7 mouse cellular contexts compared by ENCODE assay signal in the genomic region with DNA sequence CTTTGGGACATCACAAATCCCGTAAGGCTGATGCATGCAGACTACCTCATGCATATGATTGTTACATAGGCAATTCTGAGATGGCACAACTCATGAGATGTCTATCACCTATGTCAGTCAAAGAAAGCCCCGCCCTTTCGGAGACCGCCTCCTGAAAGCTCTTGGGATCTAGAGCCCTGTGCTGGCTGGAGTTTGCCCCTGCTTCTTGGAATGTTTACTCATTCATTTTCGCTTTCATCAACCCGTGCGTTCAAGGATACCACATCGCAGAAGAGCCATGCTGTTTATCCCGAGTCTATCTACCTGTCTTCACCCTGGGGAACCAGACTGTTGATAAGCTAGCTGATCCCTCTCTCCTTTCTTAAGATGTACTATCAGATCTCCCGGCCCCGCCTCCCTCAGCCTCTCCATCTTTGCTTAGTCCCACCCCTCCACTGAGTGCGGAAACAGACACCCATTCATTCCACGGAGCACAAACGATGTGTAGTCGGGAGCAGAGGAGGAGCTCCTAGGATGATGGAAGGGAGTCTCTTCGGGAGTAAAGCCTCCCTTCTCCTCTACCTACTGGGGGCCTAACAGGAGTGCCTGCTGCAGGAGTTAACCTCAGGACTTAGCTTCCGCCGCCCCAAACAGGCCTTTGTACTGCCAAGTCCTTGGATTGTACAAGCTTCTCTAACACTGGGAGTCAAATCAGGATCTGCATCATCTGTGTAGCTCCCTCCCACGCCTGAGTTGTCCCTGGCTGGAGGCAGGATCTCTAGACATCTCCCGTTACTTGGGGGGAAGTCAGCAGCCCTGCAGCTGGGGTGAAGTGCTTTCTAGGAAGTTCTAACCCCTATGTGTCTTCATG.
DNase-seq lines count a peak whose midpoint lies in the region; ATAC-seq and TF ChIP-seq lines count a peak whose summit lies in the region.

No protein-coding gene starts in this region.

- WGBS in embryonic facial prominence, embryonic 11.5 days = 7% methylated on average over 20 of the region's 20 CpGs
- WGBS in intestine, embryonic 14.5 days = 6% methylated on average over 20 of the region's 20 CpGs
- WGBS in limb, embryonic 15.5 days = 13% methylated on average over 20 of the region's 20 CpGs

- peak overlapping the region; percentile 72 for H3K4me3 ChIP-seq in testis, adult 2 months (ENCODE audit: control insufficient read depth, low read depth, low read length)
- H3K4me3 ChIP-seq in embryonic facial prominence, embryonic 11.5 days (ENCODE audit: low read depth, low read length) = peak overlapping the region; percentile 21
- peak overlapping the region; percentile 36 for H3K4me3 ChIP-seq in intestine, embryonic 14.5 days (ENCODE audit: low read depth, low read length)
- H3K4me3 ChIP-seq in limb, embryonic 15.5 days = peak overlapping the region; percentile 23

- peak; percentile 45; the same call in 1 of the 2 replicates for ATAC-seq in embryonic facial prominence, embryonic 11.5 days (replicated peaks; ENCODE audit: insufficient number of reproducible peaks, low FRiP score, low TSS enrichment, low read depth)
- ATAC-seq in intestine, embryonic 14.5 days (replicated peaks; ENCODE audit: low FRiP score, low TSS enrichment, low read depth) = 0 out of 2 replicates have a peak, but pooled peaks have one; percentile 36
- 0 out of 2 replicates have a peak, but pooled peaks have one; percentile 19 for ATAC-seq in limb, embryonic 15.5 days (ENCODE audit: insufficient number of reproducible peaks, low FRiP score, low TSS enrichment, low read depth)

- peak overlapping the region; percentile 15; the same call in 1 of the 2 replicates for H3K9ac ChIP-seq in embryonic facial prominence, embryonic 11.5 days (replicated peaks; ENCODE audit: low read length)
- no peak overlapping the region for H3K9ac ChIP-seq in intestine, embryonic 14.5 days (ENCODE audit: low read length)
- H3K9ac ChIP-seq in limb, embryonic 15.5 days = 0 out of 2 replicates have a peak overlapping the region, but pooled peaks have one; percentile 1

- peaks cover 3% of the 10 kb centered on the region; the same call in 1 of the 2 replicates for H3K27me3 ChIP-seq in testis, adult 2 months (ENCODE audit: control insufficient read depth, insufficient read depth, low read length)
- H3K27me3 ChIP-seq in embryonic facial prominence, embryonic 11.5 days (ENCODE audit: control insufficient read depth, insufficient read depth, low read length) = no peaks in the 10 kb centered on the region
- 0 out of 2 replicates have a peak, but pooled peaks cover 3% of the 10 kb centered on the region for H3K27me3 ChIP-seq in intestine, embryonic 14.5 days (replicated peaks; ENCODE audit: control insufficient read depth, insufficient read depth, low read length)
- H3K27me3 ChIP-seq in limb, embryonic 15.5 days = peaks cover 36% of the 10 kb centered on the region

- H3K27ac ChIP-seq in testis, adult 2 months (ENCODE audit: control insufficient read depth, insufficient read depth, low read depth, low read length) = no peak overlapping the region
- no peak overlapping the region for H3K27ac ChIP-seq in embryonic facial prominence, embryonic 11.5 days (replicated peaks; ENCODE audit: low read depth, low read length)
- no peak overlapping the region for H3K27ac ChIP-seq in intestine, embryonic 14.5 days (ENCODE audit: low read depth)
- no peak overlapping the region for H3K27ac ChIP-seq in limb, embryonic 15.5 days

- peak overlapping the region; percentile 50 for H3K4me2 ChIP-seq in embryonic facial prominence, embryonic 11.5 days (ENCODE audit: low read depth, low read length)
- peak overlapping the region; percentile 57 for H3K4me2 ChIP-seq in intestine, embryonic 14.5 days (ENCODE audit: low read length)
- H3K4me2 ChIP-seq in limb, embryonic 15.5 days = peak overlapping the region; percentile 45

- no peak for TF ChIP-seq CTCF in testis, adult 2 months (IDR thresholded peaks at IDR 0.05; ENCODE audit: control insufficient read depth, insufficient read depth, insufficient replicate concordance, low read depth, low read length)

- TF ChIP-seq POLR2A in testis, adult 2 months (IDR thresholded peaks at IDR 0.05; ENCODE audit: control insufficient read depth, low read depth, low read length) = no peak

- H3K36me3 ChIP-seq in testis, adult 2 months (ENCODE audit: control insufficient read depth, insufficient read depth, low read length) = no peaks in the 10 kb centered on the region
- H3K36me3 ChIP-seq in embryonic facial prominence, embryonic 11.5 days (replicated peaks; ENCODE audit: control insufficient read depth, insufficient read depth, low read depth, low read length) = no peaks in the 10 kb centered on the region
- H3K36me3 ChIP-seq in intestine, embryonic 14.5 days (ENCODE audit: control insufficient read depth, insufficient read depth, low read length) = no peaks in the 10 kb centered on the region
- no peaks in the 10 kb centered on the region for H3K36me3 ChIP-seq in limb, embryonic 15.5 days

- DNase-seq in testis, postnatal 10 days (ENCODE audit: low spot score) = no peak
- peak; percentile 53 for DNase-seq in embryonic facial prominence, embryonic 11.5 days (ENCODE audit: low spot score)
- peak; percentile 59 for DNase-seq in intestine, embryonic 14.5 days (ENCODE audit: low spot score)
- DNase-seq in right cerebral cortex, postnatal 25 days = peak; percentile 43
- DNase-seq in adrenal gland, adult 18-20 months (ENCODE audit: low spot score in 2 of 2) = no peak

- H3K9me3 ChIP-seq in embryonic facial prominence, embryonic 11.5 days (replicated peaks; ENCODE audit: control insufficient read depth, low read length) = no peaks in the 10 kb centered on the region
- H3K9me3 ChIP-seq in intestine, embryonic 14.5 days (ENCODE audit: control insufficient read depth, low read length) = no peaks in the 10 kb centered on the region
- H3K9me3 ChIP-seq in limb, embryonic 15.5 days = no peaks in the 10 kb centered on the region

- H3K4me1 ChIP-seq in testis, adult 2 months (ENCODE audit: control insufficient read depth, insufficient read depth, low read length) = peaks cover 2% of the 10 kb centered on the region
- H3K4me1 ChIP-seq in embryonic facial prominence, embryonic 11.5 days (ENCODE audit: control insufficient read depth, insufficient read depth, low read length) = no peaks in the 10 kb centered on the region
- peaks cover 14% of the 10 kb centered on the region; the same call in 1 of the 2 replicates for H3K4me1 ChIP-seq in intestine, embryonic 14.5 days (replicated peaks; ENCODE audit: control insufficient read depth, insufficient read depth, low read length)
- H3K4me1 ChIP-seq in limb, embryonic 15.5 days = peaks cover 18% of the 10 kb centered on the region

Comparison
In these comparisons a context has a peak if more than half of its experiments do, and no peak if none do; other contexts are left out.
1. H3K4me3 ChIP-seq: peak in every context shown above with its lines; median percentile 72 in testis, adult 2 months; 36 in intestine, embryonic 14.5 days; 23 in limb, embryonic 15.5 days; 21 in embryonic facial prominence, embryonic 11.5 days.
2. DNase-seq: peak in embryonic facial prominence, embryonic 11.5 days (single experiment), intestine, embryonic 14.5 days (single experiment) and right cerebral cortex, postnatal 25 days (single experiment); none in testis, postnatal 10 days (single experiment) and adrenal gland, adult 18-20 months (0 of 2).
3. Peak in every context shown above with its lines, with median percentiles within 50 percentile points of each other: ATAC-seq and H3K4me2 ChIP-seq.